Mouse (Mus musculus) skeletal muscle tissue, adult 2 months (tissue): Measurements from ENCODE around the gene Ubash3b.

Experiments used
- DNase-seq: peaks from one replicate; pipeline ENCODE4 v3.0.0-alpha.2; 2012; ENCODE audit warnings: low read depth, low spot score

Ubash3b gene

DNA sequence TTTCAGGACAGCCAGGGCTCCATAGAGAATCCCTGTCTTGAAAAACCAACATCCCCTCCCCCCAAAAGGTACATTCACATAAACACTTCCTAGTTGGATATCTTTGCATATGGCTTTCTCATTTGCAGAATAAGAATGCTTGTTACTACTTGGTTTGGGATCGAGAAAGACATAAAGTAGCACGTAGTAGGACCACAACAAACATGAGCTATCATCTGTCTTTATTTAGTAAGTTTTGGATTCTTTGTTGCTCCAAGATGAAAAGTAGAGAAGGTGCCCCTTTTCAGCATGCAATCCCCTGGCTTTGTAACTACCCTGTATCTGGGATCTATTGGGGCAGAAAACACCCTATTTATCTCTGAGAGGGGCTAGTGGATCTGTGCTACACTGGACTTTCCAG lies 25.2 kb downstream of the Ubash3b start:
- DNase-seq: no peak

DNA sequence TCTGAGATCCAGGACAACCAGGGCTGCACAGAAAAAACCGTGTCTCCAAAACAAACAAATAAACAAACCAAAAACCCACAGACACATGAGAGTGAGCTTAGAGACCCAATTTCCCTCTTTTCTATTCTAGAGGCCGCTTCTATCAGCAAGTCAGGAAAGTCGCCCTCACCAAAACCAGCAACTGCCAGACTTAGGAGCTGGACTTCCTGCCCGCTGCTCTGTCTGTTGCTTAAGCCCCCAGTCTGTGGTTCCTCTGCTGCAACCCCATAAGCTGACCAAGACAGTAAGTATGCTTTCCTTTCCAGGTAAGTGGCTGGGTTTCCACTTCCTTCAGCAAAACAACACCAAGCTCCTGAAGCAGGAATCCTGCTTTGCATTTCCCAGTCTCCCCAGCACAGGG lies 26.6 kb downstream of the Ubash3b start:
- DNase-seq: no peak

DNA sequence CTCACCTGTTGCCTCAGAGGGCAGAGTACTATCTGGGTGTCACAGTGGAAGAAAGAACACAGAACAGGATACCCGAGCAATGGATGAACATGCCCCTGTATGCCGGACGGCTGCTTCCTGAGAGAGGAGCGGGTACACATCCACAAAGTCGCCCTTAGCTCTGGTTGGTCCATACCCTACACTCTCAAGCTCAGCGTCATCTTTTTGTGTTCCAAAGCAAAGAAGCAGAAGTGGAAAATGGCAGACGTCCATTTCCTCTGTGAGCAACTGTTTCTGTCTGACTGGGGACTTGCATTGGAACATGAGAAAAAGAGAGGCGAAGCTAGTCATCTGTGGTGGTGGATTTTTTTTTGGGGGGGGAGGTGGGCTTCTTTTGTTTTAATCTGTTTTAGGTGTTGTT lies 30.9 kb downstream of the Ubash3b start:
- peak; percentile 14 for DNase-seq

DNA sequence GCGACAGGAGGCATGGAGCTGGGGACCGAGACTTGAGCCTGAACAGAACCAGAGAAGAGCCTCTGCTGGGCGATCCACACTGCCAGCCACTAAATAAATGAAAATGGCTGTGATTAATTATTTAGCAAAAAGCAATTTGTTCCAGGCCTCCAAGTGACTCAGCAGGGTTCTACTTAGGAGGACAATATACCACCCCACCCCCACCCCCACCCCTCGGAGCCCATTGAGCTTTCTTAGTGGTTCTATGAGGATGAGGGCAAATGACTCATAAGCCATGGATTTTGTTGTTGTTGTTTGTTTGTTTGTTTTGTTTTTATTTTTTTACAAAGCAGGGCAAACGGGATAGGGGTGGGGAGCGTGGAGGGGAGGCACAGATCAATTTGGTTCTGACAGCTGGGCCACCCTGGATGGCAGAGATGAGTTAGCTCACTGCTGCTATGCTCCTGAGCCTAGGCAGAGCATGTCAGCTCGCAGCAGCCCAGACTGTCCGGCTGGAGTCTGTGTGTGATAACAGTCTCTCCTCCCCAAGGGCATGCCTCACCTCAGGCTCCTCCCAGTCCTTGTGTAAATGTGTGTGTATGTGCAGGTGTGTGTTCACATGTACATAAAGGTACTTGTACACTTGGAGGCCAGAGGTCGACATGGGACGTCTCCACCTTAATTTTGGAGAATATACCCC lies 31.6 kb downstream of the Ubash3b start:
- DNase-seq: no peak

GRCm38 (mm10) chr9:41129273-41129672 lies 32.2 kb downstream of the Ubash3b start:
- no peak for DNase-seq

DNA sequence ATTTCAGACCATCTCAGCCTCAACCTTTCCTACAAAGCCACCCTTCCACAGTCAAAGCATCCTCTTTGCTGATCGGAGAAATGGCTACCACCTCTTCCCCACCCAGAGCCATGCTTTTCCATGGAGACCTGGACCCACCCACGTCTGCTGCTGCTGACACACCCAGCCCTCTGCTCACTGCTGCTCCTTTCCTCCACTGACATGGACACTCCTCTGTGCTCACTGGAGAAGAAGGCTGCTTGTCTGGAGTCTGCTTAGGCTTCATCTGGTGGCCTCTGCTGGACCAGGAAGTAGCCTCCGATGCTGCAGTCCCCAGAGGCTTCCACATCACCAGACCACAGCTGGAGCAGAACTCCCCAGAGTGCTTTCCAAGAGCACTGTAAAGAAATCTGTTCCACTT lies 34.8 kb downstream of the Ubash3b start:
- DNase-seq: no peak

DNA sequence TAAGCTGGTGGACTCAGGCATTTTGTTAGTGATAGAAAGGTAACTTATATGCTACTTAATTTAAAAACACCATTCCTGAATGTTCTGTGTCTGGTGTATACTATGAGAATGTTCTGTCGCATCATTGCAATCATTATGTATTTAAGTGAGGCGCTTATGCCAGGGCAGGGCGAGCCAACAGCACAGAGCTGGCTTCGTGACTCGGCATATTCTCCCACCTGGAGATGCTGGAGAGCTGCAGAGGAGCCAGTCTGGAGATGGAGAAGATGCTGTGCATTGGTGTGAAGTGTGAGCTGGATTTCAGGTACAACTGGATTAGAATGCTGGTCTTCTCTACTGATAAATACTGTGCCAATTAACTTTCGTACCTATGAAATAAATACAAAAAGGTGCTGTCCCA lies 37.2 kb downstream of the Ubash3b start:
- no peak for DNase-seq

DNA sequence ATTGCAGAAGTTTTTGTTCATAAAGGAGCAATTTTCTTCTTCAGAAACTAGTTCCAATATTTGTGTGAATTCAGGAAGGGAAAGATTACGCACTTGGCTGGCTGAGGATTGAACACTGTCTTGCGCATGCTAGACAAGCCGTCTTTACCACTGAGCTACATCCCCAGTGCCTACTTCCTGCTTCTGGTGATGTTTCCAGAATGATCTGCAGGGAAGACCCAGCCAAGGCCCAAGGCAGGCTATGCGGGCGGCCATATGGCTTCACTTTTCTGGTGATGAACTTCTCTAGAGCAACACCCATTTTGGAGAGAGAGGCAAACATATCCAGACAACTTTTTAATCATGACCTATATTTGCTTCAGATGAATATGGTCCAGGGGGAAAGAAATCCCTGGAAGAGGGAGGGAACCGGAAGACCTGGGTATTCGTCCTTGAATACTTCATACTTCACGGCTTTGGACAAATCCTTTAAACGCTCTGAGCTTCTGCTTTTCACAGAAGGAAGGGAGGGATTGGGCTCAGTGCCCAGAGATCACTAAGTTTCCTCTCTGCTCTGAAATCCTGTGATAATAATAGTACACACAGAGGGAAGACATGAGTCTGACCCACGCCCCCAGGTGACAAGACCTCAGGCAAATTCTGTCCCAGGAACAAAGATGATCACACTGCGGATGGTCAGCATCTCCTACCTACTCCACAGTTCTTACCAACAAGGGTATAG lies 38.9 kb downstream of the Ubash3b start:
- DNase-seq: peak; percentile 30

DNA sequence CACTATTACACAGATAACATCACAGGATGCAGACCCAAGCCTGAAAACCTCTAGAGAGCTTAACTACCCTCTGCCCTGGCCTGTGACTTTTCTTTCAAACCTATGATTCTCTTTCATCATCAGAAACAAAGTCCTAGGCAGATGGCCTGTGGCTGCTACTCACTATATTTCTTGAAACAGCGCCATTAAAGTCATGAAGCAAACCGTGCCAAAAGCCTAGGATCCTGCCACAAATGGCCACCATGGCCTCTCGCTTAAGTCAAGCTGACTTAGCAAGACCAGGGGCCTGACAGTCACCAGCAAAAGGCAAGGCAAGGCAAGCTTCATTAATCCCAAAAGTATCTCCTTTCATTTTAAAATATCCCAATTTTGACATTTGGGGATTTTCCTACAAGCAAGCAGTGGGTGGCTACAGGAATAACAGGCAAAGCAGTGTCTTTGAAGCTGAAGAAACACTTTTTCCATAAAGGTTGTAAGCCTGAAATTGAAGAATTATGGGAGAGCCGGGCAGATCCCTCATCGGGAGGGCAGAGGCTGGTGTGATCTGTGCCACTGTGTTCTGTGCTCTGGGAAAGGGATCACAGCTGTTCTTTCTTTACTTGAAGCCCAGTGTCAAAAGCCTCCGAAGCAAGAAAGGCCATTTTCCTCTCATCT lies 39.7 kb downstream of the Ubash3b start:
- DNase-seq: no peak

- no peak for DNase-seq
These were observed 41.5 kb downstream of the Ubash3b start for GRCm38 (mm10) chr9:41119958-41120357.

DNA sequence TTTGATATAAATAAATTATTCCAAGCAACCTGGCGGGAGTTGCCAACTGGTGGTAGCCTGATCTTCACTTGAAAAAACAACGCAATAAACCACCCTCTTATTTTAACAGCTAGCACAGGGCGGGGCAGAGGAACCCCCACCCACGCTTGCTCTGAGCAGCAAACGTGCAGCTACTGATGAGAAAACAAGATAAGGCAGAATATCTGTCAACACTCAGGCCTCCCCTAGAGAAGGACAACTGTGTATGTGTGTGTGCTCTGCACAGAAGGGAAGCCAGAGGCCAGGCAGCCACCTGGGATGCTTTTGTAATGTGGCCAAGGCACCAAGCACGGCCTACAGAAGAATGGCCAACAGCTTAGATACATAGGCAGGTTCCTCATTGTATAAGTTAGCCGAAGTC lies 43.4 kb downstream of the Ubash3b start:
- no peak for DNase-seq

- no peak for DNase-seq
These were observed 45.4 kb downstream of the Ubash3b start for GRCm38 (mm10) chr9:41116126-41116525.

DNA sequence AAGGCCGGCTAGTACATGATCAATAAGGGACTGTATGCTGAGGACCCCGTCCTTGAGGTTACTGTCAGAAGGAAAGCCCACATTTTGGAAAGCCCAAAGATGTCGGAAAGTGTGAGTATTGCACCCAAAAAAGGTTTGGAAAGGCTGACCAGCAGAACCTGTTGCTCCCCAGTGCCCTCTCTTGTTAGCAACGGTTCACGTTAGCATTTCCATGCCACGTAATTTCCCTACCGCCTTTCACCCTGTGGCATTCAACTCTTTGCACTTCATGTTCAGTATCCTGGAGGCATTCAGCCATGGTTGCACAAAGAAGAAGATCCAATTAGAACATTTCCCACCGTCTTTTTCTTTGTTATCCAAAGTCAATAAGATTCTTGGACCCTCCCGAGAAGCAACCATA lies 47.1 kb downstream of the Ubash3b start:
- no peak for DNase-seq

DNA sequence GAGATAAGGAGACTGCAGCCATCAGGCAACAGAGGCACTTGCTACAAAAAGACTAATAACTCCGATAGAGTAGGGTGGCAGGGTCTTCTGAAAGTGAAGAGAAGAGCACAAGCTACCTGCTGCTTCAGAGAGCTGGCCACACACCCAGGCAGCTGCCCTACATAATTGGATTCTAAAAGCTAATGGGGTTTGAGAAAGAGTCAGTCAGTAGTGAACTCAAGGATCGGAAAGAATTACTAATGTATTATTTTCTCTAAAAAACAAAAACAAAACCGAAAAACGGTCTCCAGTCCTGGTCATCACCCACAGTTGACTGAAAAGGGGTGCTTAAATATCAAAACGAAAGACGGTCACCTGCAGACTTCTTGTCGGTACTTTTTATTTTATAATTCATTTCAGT lies 51.7 kb downstream of the Ubash3b start:
- DNase-seq: no peak

GRCm38 (mm10) chr9:41108324-41109180 lies 52.9 kb downstream of the Ubash3b start:
- DNase-seq: peak; percentile 30

GRCm38 (mm10) chr9:41105201-41105643 lies 56.3 kb downstream of the Ubash3b start:
- peak; percentile 25 for DNase-seq

DNA sequence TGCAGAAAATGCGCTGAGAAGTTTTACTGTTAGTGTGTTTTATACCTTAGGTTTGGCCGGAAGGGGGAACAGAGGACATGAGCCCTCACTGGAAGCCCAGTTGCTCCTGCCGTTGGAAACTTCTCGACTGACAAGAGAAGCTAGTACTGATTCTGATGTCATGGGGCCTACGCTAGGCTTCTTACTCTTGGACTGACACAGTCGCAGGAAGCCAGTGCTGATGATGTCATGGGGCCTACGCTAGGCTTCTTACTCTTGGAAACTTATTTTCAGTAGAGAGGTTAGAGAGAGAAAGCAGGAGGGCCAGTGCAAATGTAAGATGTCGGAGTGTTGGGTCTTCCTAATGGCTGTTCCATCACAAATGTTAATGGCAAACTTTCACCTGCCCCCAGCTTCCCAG lies 57.8 kb downstream of the Ubash3b start:
- no peak for DNase-seq

DNA sequence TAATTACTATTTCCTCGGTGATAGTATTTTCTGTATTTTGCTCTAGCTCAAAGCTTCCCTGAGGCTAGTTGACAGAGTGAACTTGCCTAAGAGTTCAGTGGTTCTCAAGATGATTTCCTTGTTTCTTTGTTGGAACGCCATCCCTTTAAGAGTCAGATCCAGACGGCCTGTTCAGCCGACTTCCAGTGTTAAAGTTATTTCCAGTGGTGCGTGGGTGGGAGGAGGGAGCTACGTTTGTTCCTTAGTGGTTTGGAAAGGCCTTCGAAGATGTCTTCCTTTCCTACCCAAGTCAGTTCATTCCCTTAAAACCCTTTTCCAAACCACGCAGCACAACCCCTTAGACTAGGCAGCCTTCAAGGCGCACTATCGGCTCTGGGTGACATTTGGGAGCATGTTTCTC lies 58.9 kb downstream of the Ubash3b start:
- peak; percentile 37 for DNase-seq

DNA sequence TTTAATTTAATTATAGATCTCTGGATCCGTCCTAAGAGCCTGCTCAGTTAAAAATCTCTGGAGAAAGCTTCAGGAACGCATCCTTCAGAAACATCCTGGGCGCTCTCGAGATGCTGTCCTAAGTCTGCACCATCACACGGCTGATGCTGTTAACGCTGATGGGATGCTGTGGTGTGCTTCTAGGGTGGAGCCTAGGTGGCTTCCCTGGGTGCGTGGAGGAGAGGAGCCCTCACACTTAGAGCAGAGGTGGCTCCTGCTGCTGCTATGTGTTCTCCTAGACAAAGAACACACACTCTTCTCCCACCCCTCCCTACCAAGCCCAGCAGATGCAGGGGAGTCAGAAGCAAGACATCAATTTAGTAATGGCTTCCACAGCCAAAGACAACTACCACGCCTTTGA lies 61.6 kb downstream of the Ubash3b start:
- DNase-seq: no peak

DNA sequence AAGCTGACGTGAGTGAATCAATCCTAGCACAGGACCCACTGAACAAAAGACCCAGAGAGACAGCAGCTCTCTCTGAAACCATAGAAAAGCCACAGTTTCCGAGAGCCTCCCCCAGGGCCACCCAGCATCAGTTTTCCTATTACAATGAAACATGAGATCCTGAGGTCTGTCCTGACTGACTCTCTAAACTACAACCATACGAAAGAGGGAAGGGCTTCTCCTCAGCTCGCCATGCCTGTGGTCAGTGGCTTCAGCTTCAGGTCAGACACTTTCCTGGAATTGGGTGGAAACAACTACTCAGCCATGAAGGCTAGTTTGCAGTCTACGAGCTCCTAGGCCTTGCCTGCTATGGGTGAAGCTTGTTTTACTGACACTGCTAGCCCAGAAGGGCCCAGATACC lies 62.4 kb downstream of the Ubash3b start:
- DNase-seq: no peak

- no peak for DNase-seq
These were observed 63.4 kb downstream of the Ubash3b start for GRCm38 (mm10) chr9:41098065-41098464.

GRCm38 (mm10) chr9:41091993-41092392 lies 69.5 kb downstream of the Ubash3b start:
- DNase-seq: no peak
